Mouse (Mus musculus) hindbrain, embryonic 13.5 days (tissue): Measurements from ENCODE around the gene Mast2. TPM values are rescaled to one million over a fixed set of nuclear protein-coding genes. Genes with fewer than 3 reads are reported as not detected.

Experiments used
- ATAC-seq: fragments of 200-750 bp; cut with Nextera tagmentation; 2 replicates; pipeline ENCODE4 v1.8.0; 2017; ENCODE audit warnings: moderate TSS enrichment; ENCODE audit not compliant: low FRiP score
- H3K27ac ChIP-seq: fragments of 300-500 bp; sonication (generic); 2 replicates; pipeline ENCODE4 v1.5.1; 2015; ENCODE audit warnings: inconsistent platforms, mild to moderate bottlenecking, moderate library complexity
- H3K27me3 ChIP-seq: fragments of 300-500 bp; sonication (generic); 2 replicates; pipeline ENCODE4 v1.6.1; 2015; ENCODE audit warnings: mild to moderate bottlenecking, inconsistent platforms
- H3K36me3 ChIP-seq: fragments of 300-500 bp; sonication (generic); 2 replicates; pipeline ENCODE4 v1.6.1; 2015; ENCODE audit warnings: mild to moderate bottlenecking, inconsistent platforms
- H3K4me1 ChIP-seq: fragments of 300-500 bp; sonication (generic); replicated peaks from 2 replicates; pipeline ENCODE4 v1.6.1; 2015; ENCODE audit warnings: inconsistent platforms
- H3K4me2 ChIP-seq: fragments of 300-500 bp; sonication (generic); 2 replicates; pipeline ENCODE4 v1.6.1; 2015; ENCODE audit warnings: inconsistent platforms, mild to moderate bottlenecking, moderate library complexity
- H3K4me3 ChIP-seq: fragments of 300-500 bp; sonication (generic); 2 replicates; pipeline ENCODE4 v1.5.1; 2015; ENCODE audit warnings: mild to moderate bottlenecking, inconsistent platforms
- H3K9ac ChIP-seq: fragments of 300-500 bp; sonication (generic); 2 replicates; pipeline ENCODE4 v1.6.1; 2015; ENCODE audit warnings: mild to moderate bottlenecking, inconsistent platforms
- H3K9me3 ChIP-seq: fragments of 300-500 bp; sonication (generic); 2 replicates; pipeline ENCODE4 v1.6.1; 2016; ENCODE audit warnings: inconsistent platforms
- WGBS: fragments of 180-500 bp; shearing (Covaris S2); methylation state at CpG from one replicate; pipeline ENCODE4 v1.1.7; 2015; 5-methylcytosine and 5-hydroxymethylcytosine counted together
- polyA plus RNA-seq: library from polyadenylated mRNA; unstranded; fragments of >200 nt; fragmentation: Nextera tagmentation; extraction: Ambion mirVana; gene quantifications from 2 replicates; pipeline ENCODE4 v1.2.1, GENCODE M21; 2015

Mast2 gene
- polyA plus RNA-seq, 1 experiment from 2014 or later: 35.3 TPM

DNA sequence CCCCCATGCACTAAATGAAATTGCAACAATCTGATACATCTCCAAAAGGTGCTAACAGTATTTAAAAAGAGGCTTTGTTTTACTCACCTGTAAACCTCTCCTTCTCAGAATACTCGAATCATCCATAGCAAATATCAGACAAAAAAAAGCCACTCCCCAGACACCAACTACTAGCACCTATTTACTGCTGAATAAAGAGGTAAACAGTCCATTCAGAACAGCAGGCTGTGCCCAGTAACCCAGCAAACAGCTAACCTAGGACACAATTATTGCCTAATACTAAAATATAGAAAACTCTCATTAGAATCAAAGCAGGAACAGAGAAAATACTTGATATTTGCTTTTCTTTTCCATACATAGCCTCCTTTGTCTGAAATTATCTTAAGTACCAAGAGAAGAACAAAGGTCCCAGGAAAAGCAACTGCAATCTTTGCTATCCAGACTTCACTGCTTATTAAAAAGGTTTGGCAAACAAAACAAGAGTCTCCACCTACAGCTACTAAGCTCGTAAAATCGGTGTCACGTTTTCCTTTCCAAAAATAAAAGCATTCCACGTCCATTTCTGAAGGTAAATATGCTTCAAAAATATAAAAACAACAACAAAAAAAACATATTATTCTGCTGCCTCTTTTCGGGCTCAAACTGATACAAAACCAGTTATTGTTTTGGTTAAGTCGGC, 58.6 kb downstream of the Mast2 start:
- peak overlapping the region; percentile 93 for H3K27ac ChIP-seq
- no peaks in the 10 kb centered on the region for H3K9me3 ChIP-seq
- peak; percentile 43; the same call in 1 of the 2 replicates for ATAC-seq
- peak overlapping the region; percentile 35 for H3K4me3 ChIP-seq
- H3K9ac ChIP-seq: peak overlapping the region; percentile 76
- H3K4me1 ChIP-seq: peaks cover 22% of the 10 kb centered on the region
- H3K36me3 ChIP-seq: no peaks in the 10 kb centered on the region
- H3K4me2 ChIP-seq: peak overlapping the region; percentile 53
- WGBS: 31% methylated on average over 7 of the region's 7 CpGs
- no peaks in the 10 kb centered on the region for H3K27me3 ChIP-seq

DNA sequence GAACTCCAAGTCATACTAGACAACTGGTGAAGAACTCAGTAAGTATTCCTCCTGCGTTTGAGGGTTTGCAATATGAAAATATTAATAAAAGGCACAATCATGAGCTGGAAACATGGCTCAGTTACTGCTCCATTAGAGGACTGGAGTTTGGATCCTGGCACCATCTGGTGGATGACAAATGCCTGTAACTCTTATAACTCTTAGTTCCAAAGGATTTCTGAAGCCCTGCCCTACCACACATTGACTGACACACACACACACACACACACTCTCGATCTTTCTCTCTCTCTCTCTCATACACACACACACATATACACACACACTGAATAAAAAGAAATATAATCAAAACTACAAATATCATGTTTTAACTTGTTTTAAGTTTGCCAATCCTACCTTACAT, 60.1 kb downstream of the Mast2 start:
- no peak overlapping the region for H3K9ac ChIP-seq

DNA sequence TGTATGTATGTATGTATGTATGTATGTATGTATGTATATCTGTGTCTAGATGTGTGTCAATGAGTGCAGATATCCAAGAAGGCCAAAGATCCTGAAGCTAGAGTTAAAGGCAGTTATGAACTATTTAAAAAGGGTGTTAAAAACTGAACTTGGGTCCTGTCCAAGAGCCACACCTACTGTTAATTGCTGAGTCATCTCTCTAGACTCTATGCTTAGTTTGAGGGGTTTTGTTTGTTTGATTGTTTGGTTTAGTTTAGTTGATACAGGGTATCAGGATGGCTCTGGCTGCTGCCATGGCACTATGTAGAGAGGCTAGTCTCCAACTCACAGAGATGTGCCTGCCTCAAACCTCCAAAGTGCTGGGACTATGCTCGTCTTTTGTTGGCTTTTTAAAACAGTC, 61.3 kb downstream of the Mast2 start:
- H3K4me3 ChIP-seq: no peak overlapping the region
- H3K4me1 ChIP-seq: peaks cover 22% of the 10 kb centered on the region
- no peak for ATAC-seq
- no peak overlapping the region for H3K27ac ChIP-seq
- peak overlapping the region; percentile 53 for H3K4me2 ChIP-seq
- no peak overlapping the region for H3K9ac ChIP-seq
- H3K36me3 ChIP-seq: no peaks in the 10 kb centered on the region
- 82% methylated on average over 1 of the region's 1 CpGs for WGBS
- no peaks in the 10 kb centered on the region for H3K9me3 ChIP-seq
- H3K27me3 ChIP-seq: no peaks in the 10 kb centered on the region

More for the DNA sequence above, 60.1 kb downstream of the Mast2 start:
- Histone ChIP-seq H3K36me3 (no peaks in the 10 kb centered on the region), H3K27ac (0 out of 2 replicates have a peak overlapping the region, but pooled peaks have one; percentile 13), H3K4me3 (peak overlapping the region; percentile 25), H3K27me3 (no peaks in the 10 kb centered on the region), H3K4me2 (peak overlapping the region; percentile 53), H3K9me3 (no peaks in the 10 kb centered on the region), H3K4me1 (peaks cover 22% of the 10 kb centered on the region)
- 80% methylated on average over 2 of the region's 2 CpGs for WGBS
- ATAC-seq: no peak

DNA sequence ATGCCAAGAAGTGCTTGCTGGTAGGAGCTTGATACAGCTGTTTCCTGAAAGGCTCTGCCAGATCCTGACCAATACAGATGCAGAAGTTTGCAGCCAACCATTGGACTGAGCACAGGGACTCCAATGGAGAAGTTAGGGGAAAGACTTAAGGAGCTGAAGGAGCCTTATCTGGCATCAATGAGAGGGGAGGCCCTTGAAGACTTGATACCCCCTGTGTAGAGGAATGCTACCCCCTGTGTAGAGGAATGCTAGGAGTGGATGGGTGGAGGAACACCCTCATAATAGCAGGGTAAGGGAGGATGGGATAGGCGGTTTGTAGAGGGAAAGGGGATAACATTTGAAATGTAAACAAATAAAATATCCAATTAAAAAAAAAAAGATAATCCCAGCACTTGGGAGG, 65.9 kb downstream of the Mast2 start:
- Histone ChIP-seq H3K27me3 (no peaks in the 10 kb centered on the region), H3K27ac (no peak overlapping the region), H3K4me1 (peaks cover 4% of the 10 kb centered on the region), H3K4me2 (no peak overlapping the region), H3K4me3 (no peak overlapping the region), H3K36me3 (no peaks in the 10 kb centered on the region), H3K9ac (no peak overlapping the region), H3K9me3 (no peaks in the 10 kb centered on the region)
- ATAC-seq: no peak
- 39% methylated on average over 1 of the region's 1 CpGs for WGBS

DNA sequence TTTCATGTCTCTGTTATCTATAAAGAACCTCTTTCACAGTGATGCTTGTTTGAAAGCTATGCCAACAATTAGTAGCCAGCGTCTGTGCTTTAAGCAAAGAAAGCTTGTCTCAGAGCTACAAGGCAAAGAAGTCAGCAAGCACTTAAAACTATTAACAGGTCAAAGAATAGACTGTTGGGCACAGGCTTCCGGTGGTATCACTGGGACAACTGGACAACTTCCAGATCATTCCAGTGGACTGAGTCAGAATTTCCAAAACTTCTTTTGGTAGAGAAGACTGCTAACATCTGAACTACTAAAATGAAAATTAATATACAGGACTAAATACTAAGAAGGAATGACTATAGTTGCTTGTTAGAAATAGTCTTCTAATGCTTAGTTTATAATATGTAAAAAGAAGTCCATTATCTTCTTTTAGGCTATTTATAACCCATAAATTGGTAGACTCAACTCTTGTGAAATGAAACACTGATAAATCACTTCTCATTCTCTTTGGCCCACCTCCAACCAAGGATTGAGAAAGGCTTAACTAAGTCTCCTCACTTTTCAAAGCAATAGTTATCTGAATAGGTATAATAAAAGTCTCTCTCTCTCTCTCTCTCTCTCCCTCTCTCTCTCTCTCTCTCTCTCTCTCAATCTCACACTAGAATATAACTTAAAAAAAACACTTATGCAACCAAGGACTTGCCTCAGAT, 85.9 kb downstream of the Mast2 start:
- H3K27ac ChIP-seq: no peak overlapping the region
- 81% methylated on average over 2 of the region's 2 CpGs for WGBS
- no peak overlapping the region for H3K4me3 ChIP-seq
- H3K27me3 ChIP-seq: no peaks in the 10 kb centered on the region
- H3K36me3 ChIP-seq: peaks cover 3% of the 10 kb centered on the region; the same call in 1 of the 2 replicates
- no peaks in the 10 kb centered on the region for H3K9me3 ChIP-seq
- no peak overlapping the region for H3K9ac ChIP-seq
- no peak for ATAC-seq
- no peaks in the 10 kb centered on the region for H3K4me1 ChIP-seq
- H3K4me2 ChIP-seq: no peak overlapping the region

DNA sequence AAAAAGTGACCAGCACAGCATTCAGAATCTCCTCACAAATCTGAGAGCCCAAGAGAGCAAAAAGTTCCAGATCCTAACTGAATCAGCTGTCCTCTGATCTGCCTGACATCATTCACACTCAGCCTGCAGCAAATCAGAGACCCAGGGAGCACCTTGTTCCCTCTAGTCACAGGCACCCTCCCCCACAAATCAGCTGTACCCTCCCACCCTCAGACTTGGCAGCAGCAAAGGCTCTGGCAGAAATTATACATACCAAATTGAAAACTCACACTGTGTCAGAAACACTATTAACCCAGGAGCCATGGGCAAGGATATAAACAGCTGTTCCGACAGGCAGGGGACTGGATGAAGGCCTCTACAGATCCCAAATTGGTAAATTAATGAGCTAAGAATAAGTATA, 92.3 kb downstream of the Mast2 start:
- 44% methylated on average over 1 of the region's 1 CpGs for WGBS
- no peaks in the 10 kb centered on the region for H3K27me3 ChIP-seq
- no peak overlapping the region for H3K4me2 ChIP-seq
- H3K36me3 ChIP-seq: peaks cover 4% of the 10 kb centered on the region; the same call in 1 of the 2 replicates
- no peaks in the 10 kb centered on the region for H3K9me3 ChIP-seq
- H3K27ac ChIP-seq: no peak overlapping the region
- H3K4me1 ChIP-seq: peaks cover 7% of the 10 kb centered on the region
- no peak for ATAC-seq
- no peak overlapping the region for H3K4me3 ChIP-seq
- H3K9ac ChIP-seq: no peak overlapping the region

DNA sequence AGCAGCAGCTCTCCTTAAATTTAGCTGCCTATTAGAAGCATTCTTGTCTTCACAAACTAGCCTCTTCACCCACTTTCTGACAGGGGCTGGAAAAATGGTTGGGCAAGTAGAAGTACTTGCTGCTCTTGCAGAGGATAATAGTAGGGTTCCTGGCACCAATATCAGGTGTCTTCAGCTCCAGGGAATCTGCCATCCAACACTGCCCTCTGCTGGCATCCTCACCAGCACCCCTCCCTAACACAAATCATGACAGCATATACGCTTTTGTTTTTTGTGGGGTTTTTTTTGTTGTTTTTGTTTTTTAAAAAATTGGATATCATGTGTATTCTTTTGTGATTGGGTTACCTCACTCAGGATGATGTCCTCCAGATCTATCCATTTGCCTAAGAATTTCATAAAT, 105.9 kb downstream of the Mast2 start:
- Histone ChIP-seq H3K27ac (no peak overlapping the region), H3K36me3 (peaks cover 1% of the 10 kb centered on the region; the same call in 1 of the 2 replicates), H3K27me3 (no peaks in the 10 kb centered on the region), H3K9ac (no peak overlapping the region), H3K4me2 (no peak overlapping the region), H3K9me3 (no peaks in the 10 kb centered on the region), H3K4me1 (no peaks in the 10 kb centered on the region), H3K4me3 (no peak overlapping the region)
- no peak for ATAC-seq
- WGBS: 97% methylated on average over 1 of the region's 1 CpGs

DNA sequence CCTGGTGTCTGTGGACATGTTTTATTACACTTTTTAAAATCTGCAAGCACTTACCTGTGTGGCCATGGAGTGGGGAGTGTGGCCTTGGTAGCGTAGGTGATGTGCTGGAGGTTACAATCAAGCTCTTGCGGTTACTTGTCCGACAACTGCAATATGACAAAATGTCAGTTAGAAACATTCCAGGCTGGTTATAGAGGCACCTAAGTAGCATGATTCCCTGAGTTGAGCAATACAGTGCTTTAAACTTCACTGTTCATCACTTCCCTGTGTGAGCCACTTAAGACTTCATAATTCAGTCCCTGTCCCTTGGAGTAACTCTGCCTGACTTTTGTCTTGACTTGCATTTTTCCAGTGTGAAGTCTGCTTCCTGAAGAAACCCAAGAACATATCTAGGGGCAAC, 111.1 kb downstream of the Mast2 start:
- H3K9me3 ChIP-seq: no peaks in the 10 kb centered on the region
- H3K4me1 ChIP-seq: 0 out of 2 replicates have a peak, but pooled peaks cover 4% of the 10 kb centered on the region
- no peak overlapping the region for H3K27ac ChIP-seq
- peaks cover 13% of the 10 kb centered on the region for H3K36me3 ChIP-seq
- no peak overlapping the region for H3K9ac ChIP-seq
- no peak overlapping the region for H3K4me3 ChIP-seq
- over 99% methylated on average over 3 of the region's 3 CpGs for WGBS
- no peaks in the 10 kb centered on the region for H3K27me3 ChIP-seq
- H3K4me2 ChIP-seq: no peak overlapping the region
- no peak for ATAC-seq

DNA sequence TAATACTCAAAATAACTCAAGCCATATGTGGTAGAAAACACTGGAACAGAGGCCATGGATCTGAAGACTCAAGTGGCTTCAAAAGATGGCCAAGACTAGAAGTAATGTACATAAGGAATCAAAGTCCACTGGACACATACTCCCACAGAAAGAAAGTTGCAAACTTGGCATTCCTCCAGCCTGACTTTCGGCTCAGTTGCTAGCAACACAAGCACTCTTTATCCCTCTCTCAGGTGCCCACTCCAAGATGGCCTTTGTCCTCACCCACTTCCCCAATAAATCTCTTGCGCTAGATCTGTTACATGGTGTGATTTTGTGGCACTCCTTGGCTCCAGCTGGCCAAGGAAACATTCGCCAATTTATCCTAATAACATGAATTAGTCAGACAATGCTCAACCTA, 111.5 kb downstream of the Mast2 start:
- H3K27me3 ChIP-seq: no peaks in the 10 kb centered on the region
- peaks cover 13% of the 10 kb centered on the region for H3K36me3 ChIP-seq
- no peak overlapping the region for H3K27ac ChIP-seq
- no peak overlapping the region for H3K4me2 ChIP-seq
- H3K4me3 ChIP-seq: no peak overlapping the region
- ATAC-seq: no peak
- no peak overlapping the region for H3K9ac ChIP-seq
- 81% methylated on average over 3 of the region's 3 CpGs for whole genome bisulfite sequencing
- no peaks in the 10 kb centered on the region for H3K9me3 ChIP-seq
- 0 out of 2 replicates have a peak, but pooled peaks cover 4% of the 10 kb centered on the region for H3K4me1 ChIP-seq

DNA sequence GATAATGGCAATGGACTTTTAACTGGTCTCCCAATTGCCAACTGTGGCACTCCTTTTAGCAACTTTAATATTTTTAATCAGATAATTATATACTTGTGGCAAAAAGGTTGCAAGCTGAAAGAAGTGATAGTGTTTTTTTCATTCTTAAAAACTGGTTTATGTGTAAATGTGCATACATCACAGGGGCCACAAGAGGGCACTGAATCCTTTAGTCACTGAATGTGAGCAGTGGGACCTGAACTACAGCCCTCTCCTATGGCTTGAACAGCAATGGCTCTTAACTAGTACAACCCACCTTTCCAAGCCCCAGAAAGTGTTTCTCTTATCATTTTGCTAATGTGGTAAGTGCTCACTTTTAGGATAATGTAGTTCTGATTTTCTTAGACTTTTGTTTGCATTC, 121.9 kb downstream of the Mast2 start:
- Histone ChIP-seq H3K9me3 (no peaks in the 10 kb centered on the region), H3K36me3 (no peaks in the 10 kb centered on the region), H3K9ac (no peak overlapping the region), H3K4me2 (no peak overlapping the region), H3K27me3 (no peaks in the 10 kb centered on the region), H3K4me3 (no peak overlapping the region), H3K27ac (no peak overlapping the region), H3K4me1 (no peaks in the 10 kb centered on the region)
- no peak for ATAC-seq

DNA sequence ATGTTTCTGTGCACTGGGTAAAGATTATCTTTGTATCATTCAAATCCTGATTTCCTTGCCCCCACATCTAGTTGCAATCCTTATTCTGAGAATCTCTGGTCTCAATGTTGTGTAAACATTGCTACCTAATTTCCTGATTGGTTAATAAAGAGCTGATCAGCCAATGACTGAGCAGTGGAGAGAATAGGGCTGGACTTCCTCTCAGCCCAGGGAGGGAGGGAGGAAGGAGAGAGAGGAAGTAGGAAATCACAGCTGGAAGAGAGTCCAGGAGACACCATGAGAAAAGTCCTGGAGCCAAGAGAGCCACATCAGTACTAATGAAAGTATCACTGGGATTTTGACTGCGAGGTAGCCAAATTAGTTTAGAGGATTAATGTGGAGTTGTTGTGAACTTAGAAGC, 127.7 kb downstream of the Mast2 start:
- Histone ChIP-seq H3K36me3 (no peaks in the 10 kb centered on the region; the same call in none of the 2 replicates), H3K27ac (no peak overlapping the region), H3K9me3 (no peaks in the 10 kb centered on the region), H3K27me3 (no peaks in the 10 kb centered on the region), H3K9ac (no peak overlapping the region), H3K4me2 (no peak overlapping the region), H3K4me1 (no peaks in the 10 kb centered on the region), H3K4me3 (no peak overlapping the region)
- 94% methylated on average over 1 of the region's 1 CpGs for WGBS
- no peak for ATAC-seq

DNA sequence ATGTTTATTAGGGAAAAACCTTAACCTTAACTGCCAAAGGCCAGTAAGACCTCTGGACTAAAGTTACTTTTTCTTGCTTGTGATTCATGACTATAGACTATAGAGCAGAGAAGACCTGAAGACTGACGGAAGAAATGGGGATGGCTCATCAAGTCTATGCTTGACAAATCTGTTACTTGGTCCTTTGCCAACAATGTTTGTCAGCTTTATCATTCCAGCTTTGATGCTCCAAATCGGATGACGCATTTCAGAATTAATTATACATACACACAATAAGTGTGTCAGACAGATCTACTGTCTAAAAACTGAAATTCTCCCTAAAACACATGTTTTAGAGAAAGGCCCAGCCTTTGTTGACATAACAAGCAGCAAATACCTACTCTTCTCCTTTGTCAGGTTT, 134.7 kb downstream of the Mast2 start:
- Histone ChIP-seq H3K27ac (no peak overlapping the region), H3K4me1 (no peaks in the 10 kb centered on the region), H3K4me3 (no peak overlapping the region), H3K36me3 (peaks cover 55% of the 10 kb centered on the region), H3K4me2 (no peak overlapping the region), H3K9me3 (no peaks in the 10 kb centered on the region), H3K27me3 (no peaks in the 10 kb centered on the region), H3K9ac (no peak overlapping the region)
- 91% methylated on average over 3 of the region's 3 CpGs for WGBS
- no peak for ATAC-seq

DNA sequence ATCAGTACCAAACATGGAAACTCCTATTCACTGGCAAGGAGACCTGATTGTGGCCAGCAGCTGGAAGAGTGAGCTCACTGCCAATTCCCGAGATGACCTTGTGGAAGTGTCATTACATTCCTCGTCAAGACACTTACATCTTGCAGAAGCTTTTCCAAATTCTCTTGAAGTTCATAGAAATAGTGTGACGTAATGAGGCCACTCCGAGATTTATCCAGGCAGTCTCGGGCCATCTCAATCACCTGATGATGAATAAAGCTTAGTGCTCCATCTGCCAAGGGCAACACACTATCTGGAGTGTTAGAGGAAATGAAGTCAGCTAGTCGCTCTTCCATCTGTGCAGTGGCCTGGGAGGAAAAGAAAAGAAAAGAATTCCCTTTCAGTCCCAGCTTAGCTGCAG, 141.9 kb downstream of the Mast2 start:
- WGBS: 96% methylated on average over 6 of the region's 6 CpGs
- Histone ChIP-seq H3K4me1 (no peaks in the 10 kb centered on the region), H3K27ac (no peak overlapping the region), H3K9me3 (no peaks in the 10 kb centered on the region), H3K27me3 (no peaks in the 10 kb centered on the region), H3K9ac (no peak overlapping the region), H3K4me2 (no peak overlapping the region), H3K4me3 (no peak overlapping the region), H3K36me3 (peaks cover 88% of the 10 kb centered on the region)
- no peak for ATAC-seq
